Mouse (Mus musculus): Measurements from ENCODE around the gene Wdr38.

Wdr38 gene

GRCm38 (mm10) chr2:38997386-38998374, at the start of gene Wdr38:
Gene Wdr38, plus strand, starts transcription at chr2:38997476.
- CTCF ChIA-PET, result interaction anchor here (1.1 to 1.6 kb wide), 2 partner anchors 72 to 74 kb away, joined by 3 to 4 read pairs; no protein-coding TSS in a partner anchor

- CTCF ChIA-PET, result no interaction called here
Observed at GRCm38 (mm10) chr2:38947566-38947965, 49.7 kb upstream of the Wdr38 start.

GRCm38 (mm10) chr2:38950281-38950719, 47.0 kb upstream of the Wdr38 start:
- CTCF ChIA-PET, result no interaction called here

GRCm38 (mm10) chr2:38953152-38953883, 44.0 kb upstream of the Wdr38 start:
- CTCF ChIA-PET, result interaction anchor here (0.6 kb wide), 1 partner anchor 98 kb away, joined by 3 read pairs; no protein-coding TSS in a partner anchor

- CTCF ChIA-PET, result no interaction called here
Observed at GRCm38 (mm10) chr2:38956062-38956461, 41.2 kb upstream of the Wdr38 start.

GRCm38 (mm10) chr2:38957671-38958223, 39.5 kb upstream of the Wdr38 start:
- CTCF ChIA-PET, result no interaction called here

- CTCF ChIA-PET, result no interaction called here
Observed at GRCm38 (mm10) chr2:38964198-38964597, 33.1 kb upstream of the Wdr38 start.

- CTCF ChIA-PET, result no interaction called here
Observed at GRCm38 (mm10) chr2:38969650-38970049, 27.6 kb upstream of the Wdr38 start.

GRCm38 (mm10) chr2:38970057-38970456, 27.2 kb upstream of the Wdr38 start:
- CTCF ChIA-PET, result no interaction called here

GRCm38 (mm10) chr2:38973223-38973622, 24.1 kb upstream of the Wdr38 start:
- CTCF ChIA-PET, result no interaction called here

- CTCF ChIA-PET, result no interaction called here
Observed at GRCm38 (mm10) chr2:38973701-38974100, 23.6 kb upstream of the Wdr38 start.

GRCm38 (mm10) chr2:38974171-38974570, 23.1 kb upstream of the Wdr38 start:
- CTCF ChIA-PET, result no interaction called here

- CTCF ChIA-PET, result no interaction called here
Observed at GRCm38 (mm10) chr2:38975181-38975580, 22.1 kb upstream of the Wdr38 start.

- CTCF ChIA-PET, result interaction anchor here (0.5 kb wide), 1 partner anchor 60 kb away, joined by 3 read pairs; no protein-coding TSS in a partner anchor
Observed at GRCm38 (mm10) chr2:38975941-38976805, 21.1 kb upstream of the Wdr38 start.

- CTCF ChIA-PET, result no interaction called here
Observed at GRCm38 (mm10) chr2:38977837-38978236, 19.4 kb upstream of the Wdr38 start.

GRCm38 (mm10) chr2:38983456-38983855, 13.8 kb upstream of the Wdr38 start:
- CTCF ChIA-PET, result no interaction called here

- CTCF ChIA-PET, result no interaction called here
Observed at GRCm38 (mm10) chr2:38986580-38986979, 10.7 kb upstream of the Wdr38 start.

- CTCF ChIA-PET, result no interaction called here
Observed at GRCm38 (mm10) chr2:38987371-38987770, 9.9 kb upstream of the Wdr38 start.

- CTCF ChIA-PET, result no interaction called here
Observed at GRCm38 (mm10) chr2:38987803-38988510, 9.3 kb upstream of the Wdr38 start.

- CTCF ChIA-PET, result no interaction called here
Observed at GRCm38 (mm10) chr2:38988929-38989328, 8.3 kb upstream of the Wdr38 start.

- CTCF ChIA-PET, result interaction anchor here (1.2 kb wide), 1 partner anchor 9 kb away, joined by 3 read pairs; no protein-coding TSS in a partner anchor
Observed at GRCm38 (mm10) chr2:38992004-38992403, 5.3 kb upstream of the Wdr38 start.

Data from spleen, embryonic (tissue).